Mouse (Mus musculus) forebrain, embryonic 16.5 days (tissue): ENCODE measurements around the gene Mvb12a. TPM values are rescaled to one million over a fixed set of nuclear protein-coding genes. Genes with fewer than 3 reads are reported as not detected.
A peak's percentile ranks its signal among the peaks of the same experiment; 100 is the strongest.

Source experiments
- ATAC-seq: fragments of 200-750 bp; cut with Nextera tagmentation; 2 replicates; pipeline ENCODE4 v1.8.0; 2017; ENCODE audit warnings: mild to moderate bottlenecking, moderate library complexity
- H3K27ac ChIP-seq: fragments of 300-500 bp; sonication (generic); 2 replicates; pipeline ENCODE4 v1.5.1; 2014; ENCODE audit warnings: low read length, control low read depth
- H3K27me3 ChIP-seq: fragments of 300-500 bp; sonication (generic); replicated peaks from 2 replicates; pipeline ENCODE4 v1.6.1; 2014; ENCODE audit warnings: low read length; ENCODE audit not compliant: control insufficient read depth, insufficient read depth
- H3K36me3 ChIP-seq: fragments of 300-500 bp; sonication (generic); 2 replicates; pipeline ENCODE4 v1.6.1; 2014; ENCODE audit not compliant: control insufficient read depth, insufficient read depth
- H3K4me1 ChIP-seq: fragments of 300-500 bp; sonication (generic); replicated peaks from 2 replicates; pipeline ENCODE4 v1.6.1; 2014; ENCODE audit warnings: low read length; ENCODE audit not compliant: control insufficient read depth, insufficient read depth
- H3K4me2 ChIP-seq: fragments of 300-500 bp; sonication (generic); 2 replicates; pipeline ENCODE4 v1.6.1; 2014; ENCODE audit warnings: mild to moderate bottlenecking, low read length, control low read depth
- H3K4me3 ChIP-seq: fragments of 300-500 bp; sonication (generic); replicated peaks from 2 replicates; pipeline ENCODE4 v1.5.1; 2014; ENCODE audit warnings: mild to moderate bottlenecking, low read length, control low read depth
- H3K9ac ChIP-seq: fragments of 300-500 bp; sonication (generic); replicated peaks from 2 replicates; pipeline ENCODE4 v1.6.1; 2014; ENCODE audit warnings: low read depth, low read length, control low read depth
- H3K9me3 ChIP-seq: fragments of 300-500 bp; sonication (generic); 2 replicates; pipeline ENCODE4 v1.6.1; 2016; ENCODE audit warnings: low read length; ENCODE audit not compliant: control insufficient read depth
- WGBS: fragments of 180-500 bp; shearing (Covaris S2); extraction: QIAGEN DNeasy Blood & Tissue Kit; methylation state at CpG from one replicate; pipeline ENCODE4 v1.1.7; 2014; 5-methylcytosine and 5-hydroxymethylcytosine counted together
- polyA plus RNA-seq: library from polyadenylated mRNA; unstranded; fragments of >200 nt; fragmentation: Nextera tagmentation; extraction: Ambion mirVana; gene quantifications from 2 replicates; pipeline ENCODE4 v1.2.1, GENCODE M21; 2015

Gene Mvb12a
- polyA plus RNA-seq, 1 experiment from 2014 or later = 65.3 TPM

GRCm38 (mm10) chr8:71579009-71579408, 36.3 kb downstream of the Mvb12a start:
- Histone ChIP-seq H3K27me3 (no peaks in the 10 kb centered on the region), H3K27ac (no peak overlapping the region), H3K4me3 (no peak overlapping the region), H3K4me2 (no peak overlapping the region), H3K9ac (no peak overlapping the region), H3K36me3 (no peaks in the 10 kb centered on the region), H3K9me3 (no peaks in the 10 kb centered on the region), H3K4me1 (peaks cover 12% of the 10 kb centered on the region; the same call in 1 of the 2 replicates)
- no peak for ATAC-seq
- 65% methylated on average over 1 of the region's 1 CpGs for WGBS

- no peak overlapping the region for H3K4me3 ChIP-seq
- H3K36me3 ChIP-seq = peaks cover 2% of the 10 kb centered on the region
- H3K9ac ChIP-seq = no peak overlapping the region
- no peaks in the 10 kb centered on the region for H3K27me3 ChIP-seq
- H3K9me3 ChIP-seq = no peaks in the 10 kb centered on the region
- WGBS = 74% methylated on average over 14 of the region's 14 CpGs
- H3K4me1 ChIP-seq = peaks cover 11% of the 10 kb centered on the region; the same call in 1 of the 2 replicates
- ATAC-seq = no peak
- H3K27ac ChIP-seq = no peak overlapping the region
- H3K4me2 ChIP-seq = no peak overlapping the region
Observed at GRCm38 (mm10) chr8:71579476-71579875, 36.8 kb downstream of the Mvb12a start.

GRCm38 (mm10) chr8:71580201-71580600, 37.5 kb downstream of the Mvb12a start:
- peaks cover 5% of the 10 kb centered on the region for H3K36me3 ChIP-seq
- no peak overlapping the region for H3K9ac ChIP-seq
- H3K4me3 ChIP-seq = no peak overlapping the region
- no peaks in the 10 kb centered on the region for H3K27me3 ChIP-seq
- H3K4me2 ChIP-seq = no peak overlapping the region
- no peaks in the 10 kb centered on the region for H3K9me3 ChIP-seq
- ATAC-seq = peak; percentile 18; the same call in 1 of the 2 replicates
- WGBS = 21% methylated on average over 9 of the region's 9 CpGs
- H3K4me1 ChIP-seq = peaks cover 10% of the 10 kb centered on the region; the same call in 1 of the 2 replicates
- H3K27ac ChIP-seq = no peak overlapping the region

GRCm38 (mm10) chr8:71586891-71587290, 44.2 kb downstream of the Mvb12a start:
- Histone ChIP-seq H3K36me3 (peaks cover 7% of the 10 kb centered on the region), H3K4me2 (no peak overlapping the region), H3K4me3 (no peak overlapping the region), H3K27me3 (no peaks in the 10 kb centered on the region), H3K9me3 (no peaks in the 10 kb centered on the region), H3K9ac (no peak overlapping the region), H3K27ac (no peak overlapping the region), H3K4me1 (peaks cover 9% of the 10 kb centered on the region)
- peak; percentile 31; the same call in 1 of the 2 replicates for ATAC-seq
- WGBS = 70% methylated on average over 2 of the region's 2 CpGs

GRCm38 (mm10) chr8:71588762-71589161, 46.0 kb downstream of the Mvb12a start:
- no peaks in the 10 kb centered on the region for H3K9me3 ChIP-seq

GRCm38 (mm10) chr8:71591017-71591416, 48.3 kb downstream of the Mvb12a start:
- H3K27me3 ChIP-seq = no peaks in the 10 kb centered on the region
- ATAC-seq = no peak
- peak overlapping the region; percentile 93 for H3K4me2 ChIP-seq
- WGBS = 30% methylated on average over 5 of the region's 5 CpGs
- peaks cover 26% of the 10 kb centered on the region for H3K4me1 ChIP-seq
- H3K4me3 ChIP-seq = peak overlapping the region; percentile 83
- H3K9me3 ChIP-seq = no peaks in the 10 kb centered on the region
- H3K27ac ChIP-seq = peak overlapping the region; percentile 95
- H3K36me3 ChIP-seq = peaks cover 2% of the 10 kb centered on the region; the same call in 1 of the 2 replicates
- H3K9ac ChIP-seq = peak overlapping the region; percentile 91

More at GRCm38 (mm10) chr8:71588762-71589161, 46.0 kb downstream of the Mvb12a start:
- peaks cover 20% of the 10 kb centered on the region for H3K4me1 ChIP-seq
- H3K27me3 ChIP-seq = no peaks in the 10 kb centered on the region
- 65% methylated on average over 3 of the region's 3 CpGs for WGBS
- no peak overlapping the region for H3K27ac ChIP-seq
- H3K9ac ChIP-seq = no peak overlapping the region
- ATAC-seq = no peak
- H3K4me2 ChIP-seq = no peak overlapping the region
- no peak overlapping the region for H3K4me3 ChIP-seq
- peaks cover 7% of the 10 kb centered on the region for H3K36me3 ChIP-seq

GRCm38 (mm10) chr8:71591471-71592373, 49.0 kb downstream of the Mvb12a start, which contains the start of gene Pgls:
TSS of gene Pgls (plus strand) at chr8:71592176.
- Histone ChIP-seq H3K36me3 (no peaks in the 10 kb centered on the region), H3K9ac (peak within 1 kb of the TSS; percentile 91), H3K9me3 (no peaks in the 10 kb centered on the region), H3K27me3 (no peaks in the 10 kb centered on the region), H3K4me1 (peaks cover 27% of the 10 kb centered on the region), H3K4me3 (peak within 1 kb of the TSS; percentile 83), H3K27ac (peak within 1 kb of the TSS; percentile 95), H3K4me2 (peak within 1 kb of the TSS; percentile 93)
- under 1% methylated on average over 71 of the region's 71 CpGs for WGBS
- peak; percentile 84 for ATAC-seq

- Histone ChIP-seq H3K4me3 (peak overlapping the region; percentile 83), H3K27ac (peak overlapping the region; percentile 95), H3K4me2 (peak overlapping the region; percentile 93), H3K9ac (peak overlapping the region; percentile 91), H3K36me3 (no peaks in the 10 kb centered on the region), H3K4me1 (peaks cover 27% of the 10 kb centered on the region), H3K27me3 (no peaks in the 10 kb centered on the region), H3K9me3 (no peaks in the 10 kb centered on the region)
- 4% methylated on average over 60 of the region's 60 CpGs for WGBS
- peak; percentile 72 for ATAC-seq
Observed at GRCm38 (mm10) chr8:71592374-71593170, 49.9 kb downstream of the Mvb12a start.
